Mouse (Mus musculus) right cerebral cortex, postnatal 10 days (tissue): ENCODE measurements at regions not wholly inside any gene's neighbourhood (a gene's known extent, or its start where the extent isn't known, plus 50 kb on each side); places are given as distances from the start of the nearest gene placed in this dataset.

Experiments used
- DNase-seq, 2 experiments: peaks; one replicate each; pipeline ENCODE4 v3.0.0; 2021; ENCODE audit warnings: low spot score in 2 of 2

DNA sequence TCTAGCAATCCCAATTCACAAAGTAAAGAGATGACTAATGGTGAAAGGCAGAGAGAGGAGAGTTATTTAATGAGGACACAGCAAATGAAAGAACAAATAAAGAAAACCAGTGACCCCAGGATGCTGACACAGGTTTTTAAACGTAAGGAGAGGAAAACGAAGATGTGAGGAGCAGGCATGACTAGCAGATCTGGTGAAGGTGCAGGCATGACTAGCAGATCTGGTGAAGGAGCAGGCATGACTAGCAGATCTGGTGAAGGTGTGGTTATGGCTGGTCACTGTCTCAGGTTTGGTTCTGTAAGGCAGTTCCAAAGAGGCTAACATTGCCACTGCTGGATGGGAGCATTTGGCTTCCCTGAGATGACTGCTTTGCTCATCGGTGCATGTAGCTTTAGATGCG is 57.0 kb downstream of the Mbl2 start:
- no peak for DNase-seq

GRCm38 (mm10) chr19:30295263-30295704 is 62.5 kb downstream of the Mbl2 start:
- DNase-seq: peak; percentile 34 to 64

DNA sequence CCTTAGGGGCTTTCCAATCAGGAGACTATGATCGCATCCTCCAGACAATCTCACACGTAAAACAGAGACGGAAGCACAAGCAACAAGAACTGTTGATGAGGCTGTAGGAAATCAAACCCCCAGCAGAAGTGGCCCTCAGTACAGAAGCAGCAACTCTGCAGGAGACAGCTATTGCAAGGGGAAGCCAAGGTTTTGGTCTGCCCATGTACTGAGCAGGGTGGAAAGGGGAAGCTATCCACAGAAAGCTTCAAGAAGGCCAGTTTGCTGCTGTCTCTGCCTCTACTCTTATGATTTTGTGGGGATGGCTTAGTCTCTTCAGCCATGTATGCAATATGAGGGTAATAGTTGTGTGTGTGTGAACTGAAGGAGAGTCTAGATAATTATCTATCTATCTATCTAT is 63.3 kb downstream of the Mbl2 start:
- DNase-seq: no peak

- no peak for DNase-seq
Measured at GRCm38 (mm10) chr19:30299536-30299935, 66.8 kb downstream of the Mbl2 start.

GRCm38 (mm10) chr19:30302281-30302680 is 69.5 kb downstream of the Mbl2 start:
- no peak for DNase-seq

- peak; percentile 48 to 64 for DNase-seq
Measured at GRCm38 (mm10) chr19:30306379-30306778, 73.6 kb downstream of the Mbl2 start.

DNA sequence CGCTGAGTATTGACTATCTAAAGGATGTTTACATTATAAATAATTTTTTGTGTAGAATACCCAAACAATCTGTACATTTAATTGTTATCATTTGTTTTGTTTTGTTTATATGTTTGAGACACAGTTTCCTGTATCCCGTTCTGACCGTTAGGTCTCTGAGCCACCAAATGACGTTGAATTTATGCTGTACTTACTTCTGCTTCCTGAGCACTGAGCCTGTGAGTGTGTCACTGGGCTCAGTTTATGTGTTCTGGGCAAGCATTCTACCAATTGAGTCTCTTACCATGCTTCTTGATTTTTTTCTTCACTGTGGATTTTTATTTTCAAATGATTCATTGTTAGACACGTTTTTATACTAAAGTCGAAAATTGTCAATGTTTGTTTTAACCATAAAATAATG is 74.2 kb downstream of the Mbl2 start:
- DNase-seq: no peak

DNA sequence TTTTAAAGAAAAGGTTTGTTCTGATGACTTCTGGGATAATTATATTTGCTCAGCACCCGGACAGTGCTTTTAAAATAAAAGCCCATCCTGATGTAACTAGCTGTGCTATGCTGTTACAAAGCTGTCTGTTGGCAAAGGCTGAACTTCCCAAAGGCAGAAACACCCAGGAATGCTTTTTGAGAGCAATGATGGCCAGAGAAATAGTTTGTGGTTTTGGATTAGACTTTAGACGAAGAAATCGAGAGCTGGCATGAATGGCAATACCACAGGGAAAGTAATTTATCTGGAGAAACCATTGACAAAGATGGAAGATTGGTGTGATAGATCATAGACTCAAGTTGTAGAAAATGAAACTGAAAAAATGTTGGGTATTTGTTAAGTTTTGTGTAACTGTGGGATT is 84.6 kb downstream of the Mbl2 start:
- no peak for DNase-seq

GRCm38 (mm10) chr19:30327693-30328092 is 95.0 kb downstream of the Mbl2 start:
- no peak for DNase-seq

- DNase-seq: no peak
Measured at GRCm38 (mm10) chr19:30328886-30329285, 96.1 kb downstream of the Mbl2 start.

DNA sequence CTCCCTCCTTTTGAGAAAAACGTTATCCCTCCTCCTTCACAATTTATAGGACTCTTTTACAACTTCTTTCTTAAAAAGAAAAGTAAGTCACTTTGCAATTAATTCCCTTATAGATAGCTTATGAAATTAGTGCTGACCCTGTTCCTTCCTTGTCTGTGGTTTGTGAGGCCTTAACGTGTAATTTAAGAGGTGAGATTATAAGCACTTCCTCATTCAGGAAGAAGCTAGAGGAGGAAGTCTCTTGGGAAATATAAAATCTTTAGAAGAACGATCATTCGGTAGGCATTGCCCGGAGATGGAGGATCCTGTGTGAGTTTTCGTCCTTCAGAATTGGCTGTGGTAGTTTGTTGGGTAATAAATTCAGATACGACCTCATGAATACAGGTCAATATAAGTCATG is 98.0 kb downstream of the Mbl2 start:
- DNase-seq: no peak

DNA sequence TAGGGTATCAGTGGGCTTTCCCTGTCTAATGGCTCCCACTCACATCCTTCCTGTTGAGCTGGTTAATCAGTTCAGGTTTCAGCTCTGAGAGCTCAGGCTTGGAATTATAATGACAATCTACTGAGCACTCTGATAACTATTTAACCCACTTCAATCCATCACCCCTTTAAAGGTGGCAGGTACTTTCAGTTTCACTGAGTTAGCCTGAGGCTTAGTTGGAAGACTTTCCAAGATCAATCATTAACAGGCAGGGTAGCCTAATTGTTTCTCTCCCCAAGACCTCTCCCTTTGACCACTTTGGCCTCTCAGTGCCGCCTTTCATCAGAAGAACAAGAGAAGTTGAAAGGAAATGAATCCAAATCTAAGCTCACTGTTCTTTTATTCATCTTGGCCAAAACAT is 99.1 kb downstream of the Mbl2 start:
- no peak for DNase-seq

GRCm38 (mm10) chr19:30344401-30344800 is 111.7 kb downstream of the Mbl2 start:
- no peak for DNase-seq

DNA sequence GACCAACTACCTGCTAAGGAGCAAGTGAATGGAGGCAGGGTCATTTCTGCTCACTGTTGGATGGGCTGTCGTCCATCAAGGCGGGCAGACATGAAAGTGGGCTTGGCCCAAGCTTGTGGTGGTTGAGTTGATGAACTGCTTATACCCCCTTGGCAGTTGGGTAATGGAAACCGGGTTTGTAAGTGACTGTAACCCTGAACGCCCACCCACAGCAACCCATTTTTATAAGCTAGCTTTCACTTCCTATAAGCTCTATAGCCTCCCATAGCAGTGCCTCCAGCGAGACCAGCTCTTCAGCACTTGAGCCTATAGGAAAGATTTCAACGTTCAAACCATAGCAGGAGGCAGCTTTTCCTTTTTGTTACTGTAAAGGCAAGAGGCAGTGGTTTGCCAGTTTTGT is 116.2 kb downstream of the Mbl2 start:
- DNase-seq: no peak

GRCm38 (mm10) chr19:30354981-30355380 is 122.2 kb downstream of the Mbl2 start:
- no peak for DNase-seq

DNA sequence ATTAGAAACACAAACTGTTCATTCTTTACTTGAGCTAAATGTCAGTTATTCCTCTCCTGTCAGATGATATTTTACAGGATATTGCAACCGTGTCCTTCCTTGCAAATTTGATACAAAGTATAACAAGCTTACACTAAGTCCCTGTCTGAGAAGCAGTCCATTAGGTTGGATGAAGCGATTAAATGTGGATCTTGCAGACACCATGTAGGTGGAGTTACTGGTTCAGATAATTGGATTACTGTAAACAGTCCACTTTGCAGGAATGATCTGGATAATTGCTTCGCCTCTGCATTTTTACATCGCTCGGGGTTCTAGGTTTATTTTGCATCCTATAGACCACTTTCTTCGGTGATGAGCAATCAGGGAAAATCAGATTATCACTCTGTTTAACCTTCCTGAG is 126.2 kb downstream of the Mbl2 start:
- no peak for DNase-seq

DNA sequence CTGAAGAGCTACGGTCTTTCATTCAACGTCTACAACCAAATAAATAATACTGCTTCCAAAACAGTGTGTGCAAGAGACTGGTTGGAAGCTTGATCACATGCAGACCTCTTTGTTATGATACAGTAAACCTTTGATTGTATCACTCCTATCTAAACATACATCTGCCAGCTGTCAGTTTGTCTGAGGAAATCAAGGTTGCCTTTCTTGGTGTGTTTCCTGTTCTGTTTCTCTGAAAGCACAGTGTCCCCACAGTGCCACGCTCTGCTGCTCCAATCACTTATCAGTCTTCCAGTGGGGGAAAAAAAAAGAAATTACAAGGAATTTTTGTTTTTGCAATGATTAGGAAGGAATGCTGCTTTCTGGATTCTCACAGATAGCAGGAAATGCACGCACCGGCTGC is 139.2 kb downstream of the Mbl2 start:
- DNase-seq: no peak

DNA sequence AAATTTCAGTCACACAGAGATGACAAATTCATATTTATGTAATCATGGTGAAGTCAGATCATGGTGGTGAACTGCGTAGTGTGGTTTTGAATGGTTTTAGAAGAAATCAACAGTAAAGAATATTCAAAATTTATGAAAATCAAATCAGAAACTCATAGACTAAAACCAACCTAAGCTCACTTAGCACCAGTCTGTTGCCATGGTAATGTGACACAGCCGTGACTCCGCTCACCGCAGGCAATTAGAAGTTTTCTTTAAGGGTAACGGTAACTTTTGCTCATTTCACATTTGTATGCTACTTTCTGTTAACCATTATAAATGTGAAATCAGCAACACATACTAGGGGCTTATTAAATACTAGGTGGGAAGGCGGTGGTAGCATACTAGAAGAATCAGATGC is 147.0 kb downstream of the Mbl2 start:
- DNase-seq: peak in 1 of 2 experiments; percentile 34

- DNase-seq: no peak
Measured at GRCm38 (mm10) chr19:30380515-30381206, 147.9 kb downstream of the Mbl2 start.

- DNase-seq: no peak
Measured at GRCm38 (mm10) chr19:30393791-30394190, 155.7 kb downstream of the Dkk1 start.

DNA sequence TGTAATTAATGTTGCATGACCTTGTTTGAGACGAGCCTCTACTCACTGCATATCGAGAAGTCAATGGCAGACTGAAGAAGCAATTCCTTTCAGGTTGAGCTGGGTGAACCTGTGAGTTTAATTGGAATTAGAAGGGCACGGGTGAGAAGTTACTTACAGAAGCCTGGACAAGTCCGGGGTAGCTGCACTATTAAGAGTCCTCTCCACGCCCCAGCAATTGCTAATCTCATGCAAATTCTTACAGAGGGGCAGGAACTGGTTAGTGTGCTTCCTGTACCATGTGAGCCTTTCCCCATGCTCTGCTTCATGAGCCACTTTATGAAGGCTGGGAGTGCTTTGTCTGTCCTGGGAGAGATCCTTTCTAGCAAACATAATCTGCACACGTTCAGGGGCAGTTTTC is 142.5 kb downstream of the Dkk1 start:
- no peak for DNase-seq

GRCm38 (mm10) chr19:30419556-30420280 is 129.7 kb downstream of the Dkk1 start:
- no peak for DNase-seq

- DNase-seq: no peak
Measured at GRCm38 (mm10) chr19:30425627-30426026, 123.8 kb downstream of the Dkk1 start.
